Mouse (Mus musculus) olfactory bulb, adult 2 months (tissue): Measurements from ENCODE around the gene Macf1.

Source experiments
- CTCF ChIP-seq: fragments of 200-500 bp; IDR thresholded peaks from 2 replicates; pipeline ENCODE4 v1.5.1; 2012; ENCODE audit warnings: low read depth, mild to moderate bottlenecking, low read length, moderate library complexity; ENCODE audit not compliant: insufficient read depth
- POLR2A ChIP-seq: fragments of 200-500 bp; IDR thresholded peaks from 2 replicates; pipeline ENCODE4 v1.6.1; 2012; ENCODE audit warnings: mild to moderate bottlenecking, low read depth, low read length, moderate library complexity; ENCODE audit not compliant: insufficient read depth

DNA sequence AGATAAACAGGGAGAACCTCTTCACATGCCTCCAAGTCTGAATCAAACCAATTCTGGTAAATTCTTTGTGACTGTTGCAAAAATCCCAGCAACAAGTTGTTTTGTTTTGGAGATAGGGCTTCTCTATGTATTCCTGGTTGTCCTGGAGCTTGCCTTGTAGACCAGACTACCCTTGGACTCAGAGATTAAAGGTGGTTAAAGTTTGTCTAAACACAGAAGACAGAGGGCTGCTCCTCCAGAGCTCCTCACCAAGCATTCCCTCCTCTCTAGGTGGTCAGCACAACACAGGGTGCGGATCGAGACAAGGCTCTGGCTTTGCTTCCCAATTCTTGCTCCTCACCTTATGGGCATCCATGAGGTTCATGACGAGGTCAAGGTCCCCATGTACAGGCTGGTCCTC, 308.1 kb downstream of the Macf1 start:
- no peak for TF ChIP-seq POLR2A
- no peak for TF ChIP-seq CTCF
